Mouse (Mus musculus): ENCODE measurements around the gene Abcb5.

- no peak for TF ChIP-seq MAX (IDR thresholded peaks at IDR 0.05; ENCODE audit: low read depth)
- no peak for TF ChIP-seq E2F4 (IDR thresholded peaks at IDR 0.05; ENCODE audit: insufficient read depth)
- no peak for TF ChIP-seq MYOG (IDR thresholded peaks at IDR 0.05; ENCODE audit: control insufficient read depth in 1 of 3, insufficient read depth in 1 of 3, insufficient read length in 2 of 3, low read depth in 2 of 3)
- no peak for TF ChIP-seq POLR2A (IDR thresholded peaks at IDR 0.05; ENCODE audit: insufficient read length, low read depth)
These were observed 122.1 kb downstream of the Abcb5 start for GRCm38 (mm10) chr12:118844111-118844510.
